Mouse (Mus musculus) small intestine, adult 2 months (tissue): Measurements from ENCODE around the gene Mvb12b.

Experiments used
- CTCF ChIP-seq: fragments of 200-500 bp; IDR thresholded peaks from 2 replicates; pipeline ENCODE4 v1.5.1; 2012; ENCODE audit warnings: low read depth, mild to moderate bottlenecking, control low read depth, inconsistent platforms, low read length, moderate library complexity, mixed read lengths; ENCODE audit not compliant: insufficient replicate concordance, insufficient read length; ENCODE audit errors: extremely low read depth
- POLR2A ChIP-seq: fragments of 200-500 bp; IDR thresholded peaks from 2 replicates; pipeline ENCODE4 v1.6.1; 2012; ENCODE audit warnings: low read depth, mild to moderate bottlenecking, control low read depth, inconsistent platforms, low read length, moderate library complexity

GRCm38 (mm10) chr2:33683095-33683494 lies 204.7 kb downstream of the Mvb12b start:
- no peak for TF ChIP-seq CTCF
- no peak for TF ChIP-seq POLR2A
